Mouse (Mus musculus) lung, embryonic 16.5 days (tissue): Measurements from ENCODE around the gene Tcf7l2. TPM values are rescaled to one million over a fixed set of nuclear protein-coding genes. Genes with fewer than 3 reads are reported as not detected.

Experiments
- ATAC-seq: fragments of 200-750 bp; cut with Nextera tagmentation; 2 replicates; pipeline ENCODE4 v1.8.0; 2017; ENCODE audit warnings: low read depth, mild to moderate bottlenecking, moderate library complexity
- H3K27ac ChIP-seq: fragments of 300-500 bp; sonication (generic); 2 replicates; pipeline ENCODE4 v1.5.1; 2014; ENCODE audit warnings: mild to moderate bottlenecking, control low read depth, low read length
- H3K27me3 ChIP-seq: fragments of 300-500 bp; sonication (generic); 2 replicates; pipeline ENCODE4 v1.6.1; 2014; ENCODE audit warnings: low read depth, low read length, mixed read lengths; ENCODE audit not compliant: control insufficient read depth, insufficient read depth
- H3K36me3 ChIP-seq: fragments of 300-500 bp; sonication (generic); 2 replicates; pipeline ENCODE4 v1.6.1; 2014; ENCODE audit warnings: low read length; ENCODE audit not compliant: control insufficient read depth, insufficient read depth
- H3K4me1 ChIP-seq: fragments of 300-500 bp; sonication (generic); replicated peaks from 2 replicates; pipeline ENCODE4 v1.6.1; 2014; ENCODE audit warnings: low read length, mixed read lengths; ENCODE audit not compliant: control insufficient read depth, insufficient read depth
- H3K4me2 ChIP-seq: fragments of 300-500 bp; sonication (generic); 2 replicates; pipeline ENCODE4 v1.6.1; 2014; ENCODE audit warnings: low read depth, low read length, control low read depth
- H3K4me3 ChIP-seq: fragments of 300-500 bp; sonication (generic); 2 replicates; pipeline ENCODE4 v1.5.1; 2014; ENCODE audit warnings: mild to moderate bottlenecking, low read length, control low read depth
- H3K9ac ChIP-seq: fragments of 300-500 bp; sonication (generic); 2 replicates; pipeline ENCODE4 v1.6.1; 2014; ENCODE audit warnings: low read length, control low read depth
- H3K9me3 ChIP-seq: fragments of 300-500 bp; sonication (generic); 2 replicates; pipeline ENCODE4 v1.6.1; 2016; ENCODE audit warnings: low read length; ENCODE audit not compliant: control insufficient read depth
- WGBS: fragments of 180-500 bp; shearing (Covaris S2); extraction: QIAGEN DNeasy Blood & Tissue Kit; methylation state at CpG from one replicate; pipeline ENCODE4 v1.1.7; 2014; 5-methylcytosine and 5-hydroxymethylcytosine counted together
- polyA plus RNA-seq: library from polyadenylated mRNA; unstranded; fragments of >200 nt; fragmentation: Nextera tagmentation; extraction: Ambion mirVana; gene quantifications from 2 replicates; pipeline ENCODE4 v1.2.1, GENCODE M21; 2015

The Tcf7l2 gene
- polyA plus RNA-seq, 1 experiment from 2014 or later = 50.7 TPM

DNA sequence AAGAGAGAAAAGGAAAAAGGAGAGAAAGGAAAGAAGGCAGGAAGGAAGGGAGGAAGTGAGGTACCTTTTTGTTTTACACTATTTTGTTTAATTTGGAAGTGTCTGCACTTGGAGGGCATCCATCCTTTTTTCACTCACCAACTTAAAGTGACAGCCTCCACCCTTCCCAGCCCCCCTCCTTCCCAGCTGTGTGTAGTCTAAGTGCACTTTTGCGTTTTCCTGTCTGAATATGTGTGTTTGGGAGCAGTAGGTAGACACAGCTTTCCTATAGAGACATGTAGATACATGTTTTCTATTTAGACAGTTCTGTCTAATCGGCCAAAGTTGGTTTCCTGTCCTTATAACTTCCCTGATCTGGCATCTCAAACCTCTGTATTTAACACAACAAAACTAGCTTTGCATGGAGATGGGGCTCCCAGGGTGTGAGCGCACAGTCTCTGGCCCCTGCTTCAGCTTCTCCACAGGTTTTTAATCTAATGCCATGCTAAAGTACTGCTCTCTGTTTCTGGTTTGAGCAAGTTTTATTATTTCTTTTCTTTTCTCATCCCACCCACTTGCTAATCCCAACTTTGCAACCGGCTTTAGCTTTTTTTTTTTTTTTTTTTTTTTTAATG, 154.3 kb downstream of the Tcf7l2 start:
- Histone ChIP-seq H3K27me3 (peaks cover 3% of the 10 kb centered on the region), H3K36me3 (no peaks in the 10 kb centered on the region), H3K27ac (no peak overlapping the region), H3K4me2 (peak overlapping the region; percentile 63), H3K4me3 (peak overlapping the region; percentile 35), H3K4me1 (peaks cover 15% of the 10 kb centered on the region), H3K9ac (peak overlapping the region; percentile 45; the same call in 1 of the 2 replicates), H3K9me3 (no peaks in the 10 kb centered on the region)
- ATAC-seq = no peak
- WGBS = 37% methylated on average over 4 of the region's 4 CpGs

DNA sequence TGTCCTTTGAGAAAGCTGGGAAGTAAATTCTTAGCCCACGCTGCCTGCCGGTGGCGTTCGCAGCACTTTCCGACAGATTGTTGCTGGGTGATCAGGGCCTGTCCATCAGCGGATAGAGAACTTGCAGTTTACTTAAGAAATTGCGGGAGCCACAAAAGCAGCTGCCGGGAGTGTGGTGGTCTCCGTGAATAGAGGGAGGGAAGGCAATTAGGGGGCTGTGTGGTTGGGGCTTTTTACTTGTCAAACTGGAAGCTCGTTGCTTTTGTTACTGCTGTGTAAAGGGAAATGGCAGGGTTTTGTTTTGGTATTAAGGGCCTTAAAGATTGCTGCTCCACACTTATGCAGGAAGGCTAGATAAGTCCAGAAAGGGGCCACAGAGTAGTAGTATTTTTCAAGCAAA, 155.0 kb downstream of the Tcf7l2 start:
- no peaks in the 10 kb centered on the region for H3K9me3 ChIP-seq
- H3K4me1 ChIP-seq = peaks cover 16% of the 10 kb centered on the region
- peaks cover 3% of the 10 kb centered on the region for H3K27me3 ChIP-seq
- H3K4me3 ChIP-seq = no peak overlapping the region
- no peak for ATAC-seq
- WGBS = 43% methylated on average over 10 of the region's 10 CpGs
- no peak overlapping the region for H3K4me2 ChIP-seq
- H3K36me3 ChIP-seq = no peaks in the 10 kb centered on the region
- H3K9ac ChIP-seq = no peak overlapping the region
- no peak overlapping the region for H3K27ac ChIP-seq

DNA sequence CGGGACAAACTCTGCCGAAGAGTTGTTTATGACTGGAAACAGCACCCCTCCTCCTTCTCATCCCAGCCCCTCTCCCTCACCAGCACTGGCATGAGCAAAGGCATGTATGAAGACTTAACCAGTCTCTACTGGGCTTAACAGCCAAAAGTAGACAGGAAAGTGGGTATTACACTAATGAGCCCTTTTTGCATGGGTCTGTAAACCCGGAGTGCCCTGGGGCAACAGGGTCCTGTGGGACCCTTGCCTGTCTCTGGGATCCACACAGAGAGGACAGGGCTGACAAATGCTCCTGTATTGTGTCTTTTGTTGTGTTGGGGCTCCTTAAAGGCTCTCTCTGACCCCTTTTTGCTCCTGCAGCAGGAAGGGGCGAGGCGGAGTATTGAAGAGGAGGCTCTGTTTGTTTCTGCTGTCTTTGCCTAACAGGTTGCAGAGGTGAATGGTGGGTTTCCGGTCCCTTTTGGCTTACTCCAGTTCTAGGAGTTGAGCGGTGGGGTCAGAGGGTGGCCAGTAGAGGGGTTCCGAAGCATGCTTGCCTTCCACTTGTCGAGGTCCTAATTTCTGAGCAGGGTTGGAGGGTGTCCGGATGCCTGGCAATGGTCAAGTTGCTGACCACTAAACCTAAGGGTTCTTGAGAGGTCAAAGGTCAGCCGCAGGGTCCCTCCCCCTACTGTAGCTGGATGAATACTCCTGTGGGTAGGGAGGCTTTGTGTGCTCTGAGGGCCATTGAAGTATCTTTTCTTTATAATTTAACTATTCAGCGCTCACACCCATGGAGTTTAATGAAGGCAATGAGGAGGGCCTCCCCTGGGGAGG, 161.2 kb downstream of the Tcf7l2 start:
- ATAC-seq = no peak
- no peaks in the 10 kb centered on the region for H3K9me3 ChIP-seq
- WGBS = 80% methylated on average over 12 of the region's 12 CpGs

DNA sequence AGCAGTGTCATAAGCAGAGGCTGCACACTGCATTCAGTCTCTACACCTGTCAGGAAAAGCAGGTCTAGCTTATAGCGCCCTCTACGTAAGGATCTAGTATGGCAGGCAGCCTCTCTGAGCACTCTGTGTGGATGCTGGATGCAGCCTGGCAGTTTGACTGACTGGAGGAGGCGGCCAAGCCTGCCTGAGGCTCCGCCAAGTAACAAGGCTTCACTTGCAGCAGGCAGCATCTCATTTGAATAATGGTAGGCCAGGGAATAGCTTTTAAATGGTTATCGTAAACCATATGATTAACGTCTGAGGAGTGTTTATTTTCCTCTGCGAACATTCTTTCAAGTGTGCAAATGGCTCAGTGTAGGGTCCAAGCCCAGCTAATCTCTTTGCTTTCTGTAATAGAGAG, 167.4 kb downstream of the Tcf7l2 start:
- ATAC-seq = peak; percentile 61
- no peaks in the 10 kb centered on the region for H3K27me3 ChIP-seq
- 44% methylated on average over 7 of the region's 7 CpGs for WGBS
- H3K4me2 ChIP-seq = no peak overlapping the region
- H3K27ac ChIP-seq = no peak overlapping the region
- H3K4me1 ChIP-seq = no peaks in the 10 kb centered on the region
- no peak overlapping the region for H3K4me3 ChIP-seq
- peaks cover 6% of the 10 kb centered on the region for H3K9me3 ChIP-seq
- H3K36me3 ChIP-seq = peaks cover 9% of the 10 kb centered on the region
- no peak overlapping the region for H3K9ac ChIP-seq

More for the DNA sequence above, 161.2 kb downstream of the Tcf7l2 start:
- Histone ChIP-seq H3K9ac (no peak overlapping the region), H3K27ac (no peak overlapping the region), H3K4me2 (no peak overlapping the region), H3K27me3 (no peaks in the 10 kb centered on the region), H3K36me3 (no peaks in the 10 kb centered on the region), H3K4me1 (peaks cover 8% of the 10 kb centered on the region), H3K4me3 (no peak overlapping the region)

DNA sequence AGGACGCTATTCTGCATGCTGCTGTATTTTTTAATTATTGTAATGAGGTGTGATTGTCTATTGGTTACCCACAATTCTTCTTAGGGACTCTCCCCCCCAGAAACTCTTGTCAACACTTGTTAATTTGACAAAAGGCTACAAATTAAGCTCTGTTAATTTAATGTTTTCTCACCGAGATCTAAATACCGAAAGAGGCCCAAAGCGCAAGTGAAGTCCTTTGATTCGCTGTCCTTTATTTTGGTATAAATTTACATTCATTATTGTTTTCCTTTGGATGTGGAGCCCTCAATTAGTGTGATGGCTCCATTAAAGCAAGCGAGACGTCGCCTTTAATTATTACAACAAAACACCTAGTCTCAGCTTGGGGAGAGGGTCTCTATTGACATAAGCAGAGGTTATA, 170.3 kb downstream of the Tcf7l2 start:
- Histone ChIP-seq H3K4me3 (no peak overlapping the region), H3K9ac (no peak overlapping the region), H3K27me3 (no peaks in the 10 kb centered on the region), H3K36me3 (peaks cover 12% of the 10 kb centered on the region), H3K4me1 (peaks cover 7% of the 10 kb centered on the region), H3K9me3 (peaks cover 6% of the 10 kb centered on the region), H3K4me2 (no peak overlapping the region), H3K27ac (no peak overlapping the region)
- WGBS = 98% methylated on average over 8 of the region's 8 CpGs
- no peak for ATAC-seq

DNA sequence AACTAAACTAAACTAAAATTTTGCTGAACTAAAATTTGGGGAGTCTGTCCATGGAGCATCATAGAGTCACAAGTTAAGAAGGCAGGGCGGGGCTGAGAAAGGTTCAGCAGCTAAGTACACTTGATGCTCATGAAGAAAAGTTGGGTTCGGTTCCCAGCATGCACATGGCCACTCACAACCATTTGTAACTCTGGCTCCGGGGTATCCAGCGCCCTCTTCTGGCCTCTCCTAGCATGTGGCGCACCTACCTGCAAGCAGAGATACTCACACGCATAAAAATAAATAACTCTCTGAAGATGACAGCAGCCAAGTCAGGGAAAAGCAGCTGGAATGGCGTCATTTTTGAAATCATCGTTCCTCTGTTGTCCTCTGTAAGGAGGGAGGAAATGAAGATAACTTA, 171.2 kb downstream of the Tcf7l2 start:
- Histone ChIP-seq H3K36me3 (peaks cover 16% of the 10 kb centered on the region), H3K27ac (no peak overlapping the region), H3K4me3 (no peak overlapping the region), H3K27me3 (no peaks in the 10 kb centered on the region), H3K4me2 (no peak overlapping the region), H3K9ac (no peak overlapping the region), H3K4me1 (peaks cover 7% of the 10 kb centered on the region), H3K9me3 (peaks cover 6% of the 10 kb centered on the region)
- no peak for ATAC-seq
- WGBS = 90% methylated on average over 8 of the region's 8 CpGs

DNA sequence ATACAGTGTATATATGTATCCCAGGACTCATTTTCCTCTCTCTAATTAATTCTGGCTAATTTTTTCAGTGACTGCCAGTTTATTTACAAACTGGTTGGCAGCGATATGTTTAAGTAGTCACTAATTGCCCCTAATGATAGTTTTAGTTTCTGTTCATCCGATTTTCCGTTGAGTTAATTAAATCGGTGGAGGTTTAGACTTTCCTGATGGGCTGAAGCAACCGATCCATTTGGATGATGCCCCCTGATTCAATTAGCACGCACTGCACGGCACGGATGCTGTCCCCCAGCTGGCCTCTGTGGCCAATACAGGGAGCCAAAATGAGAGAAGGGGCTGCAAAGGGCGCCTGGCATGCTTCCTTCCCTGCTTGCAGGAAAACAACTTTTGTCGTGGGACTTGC, 172.0 kb downstream of the Tcf7l2 start:
- no peak for ATAC-seq
- 85% methylated on average over 10 of the region's 10 CpGs for WGBS
- Histone ChIP-seq H3K27me3 (no peaks in the 10 kb centered on the region), H3K9ac (no peak overlapping the region), H3K36me3 (peaks cover 16% of the 10 kb centered on the region), H3K4me1 (peaks cover 7% of the 10 kb centered on the region), H3K9me3 (peaks cover 6% of the 10 kb centered on the region), H3K27ac (no peak overlapping the region), H3K4me2 (no peak overlapping the region), H3K4me3 (no peak overlapping the region)

DNA sequence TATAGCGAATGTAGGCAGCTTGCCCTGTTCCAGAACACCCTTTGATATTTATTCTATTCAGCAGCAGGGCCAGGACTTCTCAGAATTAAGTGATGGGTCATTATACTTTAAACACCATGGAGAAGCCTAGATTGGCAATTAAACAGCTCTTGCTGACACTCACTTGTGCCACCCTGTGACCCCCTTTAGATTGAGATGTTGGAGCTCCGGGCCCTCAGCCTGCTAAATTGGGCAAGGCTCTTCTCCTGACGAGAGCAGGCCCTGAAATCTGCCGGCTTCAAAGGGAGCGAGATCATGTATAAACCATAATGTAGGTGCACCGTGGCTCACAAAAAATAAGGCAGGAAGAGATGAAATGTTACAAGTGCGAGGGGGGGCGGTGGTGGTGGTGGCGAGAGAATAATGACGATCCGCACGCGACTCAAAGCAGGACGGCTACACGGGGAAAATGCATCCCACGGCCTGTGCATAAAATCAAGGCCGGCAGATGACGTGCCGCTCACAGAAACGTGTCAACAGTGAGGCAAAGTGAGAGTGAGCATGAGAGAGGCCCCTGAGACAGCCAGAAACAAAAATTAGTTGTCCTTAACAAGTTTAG, 173.1 kb downstream of the Tcf7l2 start:
- peaks cover 22% of the 10 kb centered on the region for H3K36me3 ChIP-seq
- WGBS = 61% methylated on average over 20 of the region's 20 CpGs
- no peak for ATAC-seq
- H3K9me3 ChIP-seq = peaks cover 6% of the 10 kb centered on the region
- H3K27me3 ChIP-seq = no peaks in the 10 kb centered on the region
- peaks cover 7% of the 10 kb centered on the region for H3K4me1 ChIP-seq
- H3K27ac ChIP-seq = no peak overlapping the region; the same call in 1 of the 2 replicates
- no peak overlapping the region for H3K4me3 ChIP-seq
- no peak overlapping the region for H3K4me2 ChIP-seq
- no peak overlapping the region for H3K9ac ChIP-seq

DNA sequence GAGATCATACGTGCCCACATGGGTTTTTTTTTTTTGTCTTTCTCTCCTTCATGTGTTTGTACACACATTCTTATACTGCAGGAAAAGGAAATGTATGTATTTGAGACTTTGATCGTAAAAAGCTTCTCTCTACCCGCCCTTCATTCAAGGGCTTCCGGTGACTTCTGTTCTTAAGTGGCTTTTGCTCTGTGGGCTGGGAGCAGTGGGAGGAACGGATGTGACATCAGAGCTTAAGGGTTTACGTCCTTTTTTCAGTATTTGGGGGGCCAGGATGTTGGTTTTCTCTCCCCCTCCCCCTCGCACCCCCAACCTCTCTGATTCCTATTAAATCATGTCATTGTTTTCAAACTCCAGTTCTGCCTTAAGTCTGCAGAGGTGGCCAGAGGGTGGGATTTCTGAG, 173.9 kb downstream of the Tcf7l2 start:
- 34% methylated on average over 7 of the region's 7 CpGs for WGBS
- no peak overlapping the region for H3K27ac ChIP-seq

More for the DNA sequence above, 173.9 kb downstream of the Tcf7l2 start:
- H3K4me1 ChIP-seq = peaks cover 7% of the 10 kb centered on the region
- H3K4me3 ChIP-seq = no peak overlapping the region
- peaks cover 6% of the 10 kb centered on the region for H3K9me3 ChIP-seq
- peak; percentile 43; the same call in 1 of the 2 replicates for ATAC-seq
- no peak overlapping the region for H3K4me2 ChIP-seq
- H3K9ac ChIP-seq = no peak overlapping the region
- peaks cover 25% of the 10 kb centered on the region for H3K36me3 ChIP-seq
- H3K27me3 ChIP-seq = no peaks in the 10 kb centered on the region
